Mouse (Mus musculus): ENCODE data around the gene Ly6c1.

DNA sequence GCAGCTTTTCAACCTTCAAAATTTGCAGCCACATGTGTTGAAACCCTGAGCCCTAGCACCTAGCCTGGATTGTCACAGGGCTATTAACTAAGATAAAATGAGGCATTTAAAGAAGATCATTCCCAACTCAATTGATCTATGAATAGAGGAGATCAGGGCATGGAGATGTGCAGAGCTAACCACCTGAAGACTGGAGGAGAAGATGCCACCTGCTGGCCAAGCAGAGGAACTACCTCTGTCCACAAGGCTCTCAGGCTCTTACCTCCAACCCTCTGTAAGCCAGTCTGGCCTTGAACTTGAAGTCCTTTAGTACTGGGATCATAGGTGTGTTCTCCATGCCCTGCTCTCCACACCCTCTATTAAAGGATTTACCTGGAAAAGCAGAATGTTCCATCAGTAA, 11.9 kb upstream of the Ly6c1 start:
- TF ChIP-seq USF1 (IDR thresholded peaks at IDR 0.05; ENCODE audit: low read depth, low read length) (no peak), JUND (conservative IDR thresholded peaks at IDR 0.05; ENCODE audit: low read depth, low read length) (no peak), MYC (IDR thresholded peaks at IDR 0.05; ENCODE audit: low read depth, low read length) (0 out of 2 replicates have a peak, but pooled peaks have one; percentile 42), CTCF (conservative IDR thresholded peaks at IDR 0.05 in 1 of 2, IDR thresholded peaks at IDR 0.05 in 1 of 2; ENCODE audit: low read depth in 2 of 2, low read length in 2 of 2) (peak; percentile 81 to 91), MEF2A (IDR thresholded peaks at IDR 0.05; ENCODE audit: borderline replicate concordance, low read depth, low read length) (no peak), POLR2A (IDR thresholded peaks at IDR 0.05; ENCODE audit: low read depth, low read length) (no peak), RAD21 (IDR thresholded peaks at IDR 0.05; ENCODE audit: low read depth, low read length) (peak; percentile 66)
